Mouse (Mus musculus) CH12.LX (cell line): ENCODE results near the gene Abhd12. TPM values are rescaled to one million over a fixed set of nuclear protein-coding genes. Genes with fewer than 3 reads are reported as not detected.

Source experiments
- DNase-seq: peaks from one replicate; pipeline ENCODE4 v3.0.0-alpha.2; 2013; ENCODE audit errors: extremely low read depth
- H3K27ac ChIP-seq: 2 replicates; pipeline ENCODE4 v1.5.1; 2012; ENCODE audit warnings: low read depth, mild to moderate bottlenecking, control low read depth, moderate library complexity; ENCODE audit not compliant: insufficient read depth
- H3K27me3 ChIP-seq: replicated peaks from 2 replicates; pipeline ENCODE3; 2012; ENCODE audit warnings: inconsistent platforms
- H3K36me3 ChIP-seq, 2 experiments: replicated peaks in 1 of 2; 2 replicates each; pipeline versions ENCODE3 to v1.6.1; 2012; ENCODE audit warnings: inconsistent platforms in 1 of 2, low read length in 1 of 2, mild to moderate bottlenecking in 1 of 2, mixed read lengths in 1 of 2, moderate library complexity in 1 of 2; ENCODE audit not compliant: control insufficient read depth in 1 of 2, insufficient read depth in 1 of 2
- H3K4me1 ChIP-seq, 2 experiments: 2 replicates each; pipeline ENCODE4 v1.6.1; 2012; ENCODE audit warnings: inconsistent platforms in 1 of 2, moderate library complexity in 1 of 2; ENCODE audit not compliant: insufficient read depth in 2 of 2, control insufficient read depth in 1 of 2
- H3K4me2 ChIP-seq: 2 replicates; pipeline ENCODE4 v1.6.1; 2012; ENCODE audit warnings: low read depth, mild to moderate bottlenecking, control low read depth; ENCODE audit not compliant: poor library complexity, insufficient read depth, severe bottlenecking
- H3K4me3 ChIP-seq, 3 experiments: fragments of 150-350 bp in 1 of 3; sonication (generic) in 1 of 3; replicated peaks in 1 of 3; 2 replicates each; pipeline versions ENCODE3 to v1.5.1; 2011 to 2012; ENCODE audit warnings: low read depth in 2 of 3, low read length in 2 of 3, mild to moderate bottlenecking in 2 of 3, moderate library complexity in 2 of 3, control low read depth in 1 of 3, improper control_type of control experiment in 1 of 3, inconsistent platforms in 1 of 3, mixed read lengths in 1 of 3; ENCODE audit not compliant: poor library complexity in 1 of 3
- H3K79me2 ChIP-seq: replicated peaks from 2 replicates; pipeline ENCODE4 v1.6.1; 2012; ENCODE audit warnings: mild to moderate bottlenecking, moderate library complexity; ENCODE audit not compliant: control insufficient read depth, poor library complexity, insufficient read depth, severe bottlenecking; ENCODE audit errors: extremely low read depth
- H3K9ac ChIP-seq: 2 replicates; pipeline ENCODE4 v1.6.1; 2012; ENCODE audit warnings: low read depth, mild to moderate bottlenecking, control low read depth, moderate library complexity; ENCODE audit not compliant: insufficient read depth
- H3K9me3 ChIP-seq: replicated peaks from 2 replicates; pipeline ENCODE3; 2012; ENCODE audit warnings: low read length, inconsistent platforms, mixed read lengths
- BHLHE40 ChIP-seq: IDR thresholded peaks from 2 replicates; pipeline ENCODE4 v1.6.1; 2011; ENCODE audit warnings: mild to moderate bottlenecking, low read depth, low read length, improper control_type of control experiment
- CHD1 ChIP-seq: IDR thresholded peaks from 2 replicates; pipeline ENCODE4 v1.6.1; 2012; ENCODE audit warnings: low read depth, low read length, improper control_type of control experiment, inconsistent platforms
- CTCF ChIP-seq, 2 experiments: IDR thresholded peaks in 1 of 2; conservative IDR thresholded peaks in 1 of 2; 2 replicates each; pipeline ENCODE4 v1.5.1; 2011 to 2012; ENCODE audit warnings: low read depth in 2 of 2, low read length in 2 of 2, improper control_type of control experiment in 1 of 2, inconsistent platforms in 1 of 2, mild to moderate bottlenecking in 1 of 2, moderate library complexity in 1 of 2
- ETS1 ChIP-seq: conservative IDR thresholded peaks from 2 replicates; pipeline ENCODE4 v1.6.1; 2012; ENCODE audit warnings: low read depth, mild to moderate bottlenecking, inconsistent platforms, low read length, improper control_type of control experiment, moderate library complexity
- GABPA ChIP-seq: IDR thresholded peaks from 2 replicates; pipeline ENCODE4 v1.6.1; 2012; ENCODE audit warnings: low read depth, low read length, improper control_type of control experiment, inconsistent platforms; ENCODE audit not compliant: insufficient replicate concordance
- IRF4 ChIP-seq: IDR thresholded peaks from 2 replicates; pipeline ENCODE4 v1.6.1; 2014; ENCODE audit warnings: low read depth, mild to moderate bottlenecking, inconsistent platforms, low read length, improper control_type of control experiment
- JUND ChIP-seq: conservative IDR thresholded peaks from 2 replicates; pipeline ENCODE4 v1.6.1; 2011; ENCODE audit warnings: low read depth, low read length, improper control_type of control experiment
- KAT2A ChIP-seq: IDR thresholded peaks from 2 replicates; pipeline ENCODE4 v1.6.1; 2012; ENCODE audit warnings: low read length, improper control_type of control experiment, inconsistent platforms; ENCODE audit not compliant: insufficient replicate concordance
- MAX ChIP-seq: IDR thresholded peaks from 2 replicates; pipeline ENCODE4 v1.6.1; 2011; ENCODE audit warnings: low read length, improper control_type of control experiment
- MAZ ChIP-seq: IDR thresholded peaks from 2 replicates; pipeline ENCODE4 v1.6.1; 2012; ENCODE audit warnings: low read depth, mild to moderate bottlenecking, inconsistent platforms, low read length, improper control_type of control experiment, moderate library complexity
- MEF2A ChIP-seq: IDR thresholded peaks from 2 replicates; pipeline ENCODE4 v1.6.1; 2014; ENCODE audit warnings: low read depth, mild to moderate bottlenecking, inconsistent platforms, low read length, improper control_type of control experiment, borderline replicate concordance
- MXI1 ChIP-seq: IDR thresholded peaks from 2 replicates; pipeline ENCODE4 v1.6.1; 2011; ENCODE audit warnings: mild to moderate bottlenecking, low read depth, low read length, improper control_type of control experiment
- MYC ChIP-seq: IDR thresholded peaks from 2 replicates; pipeline ENCODE4 v1.6.1; 2011; ENCODE audit warnings: low read depth, mild to moderate bottlenecking, improper control_type of control experiment, low read length
- NRF1 ChIP-seq: IDR thresholded peaks from 2 replicates; pipeline ENCODE4 v1.6.1; 2014; ENCODE audit warnings: low read depth, mild to moderate bottlenecking, inconsistent platforms, low read length, improper control_type of control experiment, moderate library complexity
- PAX5 ChIP-seq: IDR thresholded peaks from 2 replicates; pipeline ENCODE4 v1.6.1; 2012; ENCODE audit warnings: low read length, inconsistent platforms, mixed read lengths
- POLR2A ChIP-seq: IDR thresholded peaks from 2 replicates; pipeline ENCODE4 v1.6.1; 2011; ENCODE audit warnings: low read depth, mild to moderate bottlenecking, improper control_type of control experiment, low read length
- RAD21 ChIP-seq: IDR thresholded peaks from 2 replicates; pipeline ENCODE4 v1.6.1; 2011; ENCODE audit warnings: low read depth, mild to moderate bottlenecking, low read length, improper control_type of control experiment, moderate library complexity
- SIN3A ChIP-seq: IDR thresholded peaks from 2 replicates; pipeline ENCODE4 v1.6.1; 2012; ENCODE audit warnings: low read length, improper control_type of control experiment, inconsistent platforms
- SMC3 ChIP-seq: IDR thresholded peaks from 2 replicates; pipeline ENCODE4 v1.6.1; 2011; ENCODE audit warnings: low read depth, low read length, improper control_type of control experiment
- TBP ChIP-seq: conservative IDR thresholded peaks from 2 replicates; pipeline ENCODE4 v1.6.1; 2011; ENCODE audit warnings: low read depth, low read length, improper control_type of control experiment
- USF1 ChIP-seq: IDR thresholded peaks from 2 replicates; pipeline ENCODE4 v1.6.1; 2014; ENCODE audit warnings: low read depth, mild to moderate bottlenecking, inconsistent platforms, low read length, improper control_type of control experiment
- USF2 ChIP-seq: conservative IDR thresholded peaks from 2 replicates; pipeline ENCODE4 v1.6.1; 2011; ENCODE audit warnings: low read depth, low read length, improper control_type of control experiment
- ZC3H11A ChIP-seq: IDR thresholded peaks from 2 replicates; pipeline ENCODE4 v1.6.1; 2012; ENCODE audit warnings: low read depth, mild to moderate bottlenecking, inconsistent platforms, low read length, improper control_type of control experiment
- ZMIZ1 ChIP-seq: IDR thresholded peaks from 2 replicates; pipeline ENCODE4 v1.6.1; 2012; ENCODE audit warnings: low read depth, mild to moderate bottlenecking, inconsistent platforms, low read length, improper control_type of control experiment
- dilution Hi-C: fragments of 300-500 bp; cut with MboI; formaldehyde crosslinking; loops from 2 replicates; pipeline ENCODE4 v1.14.3; 2020; ENCODE audit warnings: low sequenced_read_pairs; ENCODE audit not compliant: extremely low pct_unique_long_range_greater_than_20kb, extremely low pct_ligation_motif_present
- in situ Hi-C: fragments of 300-500 bp; cut with MboI; formaldehyde crosslinking; loops from 3 replicates; pipeline ENCODE4 v1.14.3; 2019; ENCODE audit warnings: low sequenced_read_pairs, low pct_ligation_motif_present, low pct_unique_long_range_greater_than_20kb, mixed read lengths
- polyA plus RNA-seq: library from polyadenylated mRNA; unstranded; fragments of >175 nt; gene quantifications from 2 replicates; pipeline ENCODE4 v1.2.1, GENCODE M21; 2012; ENCODE audit warnings: low read depth; ENCODE audit not compliant: insufficient read length
- total RNA-seq, 2 experiments: library from RNA; depleted of rRNA; stranded (reverse); fragments of 300-350 nt in 1 of 2; fragments of >200 nt in 1 of 2; gene quantifications; 2 replicates each; pipeline ENCODE4 v1.2.3; 2012 to 2014

Abhd12 gene
- total and polyA plus RNA-seq, 3 experiments = 43.6 to 51.5 (median 51.3) TPM

DNA sequence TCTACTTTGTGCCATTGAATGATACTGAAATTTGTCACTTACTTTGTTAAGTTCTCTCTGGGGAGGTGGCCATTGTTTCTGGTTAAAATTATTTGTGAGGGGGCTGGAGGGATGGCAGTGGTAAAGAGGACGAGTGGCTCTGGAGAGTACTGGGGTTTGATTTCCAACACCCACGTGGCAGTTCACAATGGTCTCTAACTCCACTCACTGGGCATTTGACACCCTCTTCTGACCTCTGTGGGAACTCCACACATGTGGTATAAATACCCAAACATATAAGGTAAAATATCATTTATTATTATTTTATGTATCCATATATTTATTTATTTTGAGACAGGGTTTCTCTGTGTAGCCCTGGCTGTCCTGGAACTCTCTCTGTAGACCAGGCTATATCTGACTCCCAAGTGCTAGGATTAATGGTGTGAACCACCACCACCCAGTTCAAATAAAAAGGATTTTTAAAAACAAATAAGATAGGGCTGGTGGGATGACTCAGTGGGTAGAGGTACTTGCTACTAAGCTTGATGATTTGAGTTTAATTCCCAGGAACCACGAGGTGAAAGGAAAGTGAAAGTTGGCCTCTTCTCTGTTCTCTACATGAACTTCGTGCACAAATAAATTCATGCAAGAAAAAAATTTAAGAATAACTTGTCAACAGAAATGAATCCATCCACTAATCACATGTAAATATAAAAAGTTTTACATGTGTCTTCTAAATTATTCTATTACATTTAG, 10.4 kb upstream of the Abhd12 start (continued):
- no peak for TF ChIP-seq USF2
- TF ChIP-seq JUND = no peak
- TF ChIP-seq MYC = peak; percentile 85
- peak; percentile 29 for TF ChIP-seq RAD21
- TF ChIP-seq PAX5 = no peak
- TF ChIP-seq IRF4 = no peak
- TF ChIP-seq KAT2A = no peak
- no peak for TF ChIP-seq TBP
- TF ChIP-seq CHD1 = no peak
- no peak for TF ChIP-seq ZC3H11A
- TF ChIP-seq SIN3A = no peak

DNA sequence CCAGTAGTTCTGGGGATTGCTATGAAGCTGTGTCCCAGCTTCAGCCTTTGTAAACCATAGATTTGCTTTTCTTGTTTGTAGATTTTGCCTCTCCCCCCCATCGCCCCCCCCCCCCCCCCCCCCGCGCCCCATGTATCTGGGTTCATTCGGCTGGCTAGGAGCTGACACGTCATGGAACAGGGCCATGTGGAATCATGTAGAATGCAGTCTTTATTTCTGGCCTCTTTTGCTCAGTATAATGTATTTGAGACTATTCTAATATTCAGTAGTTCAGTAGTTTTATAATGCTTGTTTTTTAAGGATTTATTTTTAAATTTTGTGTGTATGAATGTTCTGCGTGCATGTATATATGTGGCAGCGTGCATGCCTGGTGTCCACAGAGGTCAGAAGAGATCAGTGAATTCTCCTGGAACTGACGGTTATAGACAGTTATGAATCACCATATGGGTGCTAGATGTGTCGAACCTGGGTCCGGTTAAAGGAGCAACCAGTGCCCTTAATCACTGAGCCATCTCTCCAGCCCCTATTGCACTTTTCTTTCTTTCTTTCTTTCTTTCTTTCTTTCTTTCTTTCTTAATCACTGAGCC, 5.8 kb upstream of the Abhd12 start:
- peak overlapping the region; percentile 99 for H3K9ac ChIP-seq
- peaks cover 3 to 30% of the 10 kb centered on the region in 2 experiments; a peak in 3 of 4 replicates for H3K4me1 ChIP-seq
- peaks cover 20% of the 10 kb centered on the region for H3K79me2 ChIP-seq
- TF ChIP-seq TBP = 0 out of 2 replicates have a peak, but pooled peaks have one; percentile 18
- TF ChIP-seq MAZ = peak; percentile 52; the same call in 1 of the 2 replicates
- TF ChIP-seq MAX = peak; percentile 66; the same call in 1 of the 2 replicates
- no peak for TF ChIP-seq GABPA
- no peak for TF ChIP-seq ETS1
- TF ChIP-seq CTCF (conservative IDR thresholded peaks at IDR 0.05 in 1 of 2, IDR thresholded peaks at IDR 0.05 in 1 of 2; ENCODE audit: low read depth in 2 of 2, low read length in 2 of 2) = no peak
- TF ChIP-seq NRF1 = no peak
- TF ChIP-seq MYC = peak; percentile 93
- TF ChIP-seq USF1 = no peak
- 0 out of 2 replicates have a peak, but pooled peaks have one; percentile 14 for TF ChIP-seq CHD1
- no peak for TF ChIP-seq MEF2A
- no peak for TF ChIP-seq IRF4
- TF ChIP-seq SIN3A = peak; percentile 46; the same call in 1 of the 2 replicates
- peak; percentile 52; the same call in 1 of the 2 replicates for TF ChIP-seq MXI1
- TF ChIP-seq BHLHE40 = no peak
- no peak for TF ChIP-seq ZC3H11A
- TF ChIP-seq ZMIZ1 = peak; percentile 45; the same call in 1 of the 2 replicates
- no peak for TF ChIP-seq SMC3
- TF ChIP-seq POLR2A = no peak
- TF ChIP-seq, all 38 proteins: peak for 8
- no peaks in the 10 kb centered on the region for H3K9me3 ChIP-seq
- peak; percentile 52 for DNase-seq
- H3K27ac ChIP-seq = peak overlapping the region; percentile 73
- in situ Hi-C loops (no loop called here), dilution Hi-C loops (no loop called here)
- no peaks in the 10 kb centered on the region for H3K27me3 ChIP-seq
- peak overlapping the region; percentile 93 for H3K4me2 ChIP-seq
- H3K4me3 ChIP-seq = peak overlapping the region; percentile 67 to 84 (median 71)
- H3K36me3 ChIP-seq = peaks cover 0 to 6% of the 10 kb centered on the region in 2 experiments
